35 mouse cellular contexts compared by ENCODE assay signal in the genomic region with DNA sequence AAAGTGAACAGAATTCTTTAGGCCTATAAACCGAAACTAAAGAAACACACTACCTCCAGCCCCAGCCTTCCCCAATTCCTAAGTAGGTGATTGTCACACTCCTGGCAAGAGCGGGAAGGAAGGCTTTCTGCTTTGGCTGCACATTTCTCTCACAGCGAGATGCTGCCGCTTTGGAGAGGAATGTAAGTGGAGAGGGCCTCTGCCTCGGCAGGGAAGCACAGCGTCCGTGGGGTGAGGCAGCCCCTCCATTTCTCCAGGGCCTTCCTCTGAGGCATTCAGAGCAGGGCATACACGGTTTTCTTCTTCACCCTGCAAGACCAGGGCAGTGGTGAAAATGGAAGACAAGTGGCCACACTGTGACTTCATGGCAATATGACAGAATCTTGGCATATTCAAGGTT. TPM values are rescaled to one million over a fixed set of nuclear protein-coding genes. Genes with fewer than 3 reads are reported as not detected.
DNase-seq lines count a peak whose midpoint lies in the region; ATAC-seq lines count a peak whose summit lies in the region.
"Had no signal": no experiment of that assay in that cellular context is flagged by ENCODE, and none has a peak within 500 bp of the region (broad histone marks: within the 10 kb centered on the region; RNA-seq: fewer than 3 reads in every experiment).

No protein-coding gene starts in this region.

- H3K27me3 ChIP-seq in heart, embryonic 14.5 days (ENCODE audit: control insufficient read depth, insufficient read depth, low read length) = no peaks in the 10 kb centered on the region; the same call in 1 of the 2 replicates
- H3K27me3 ChIP-seq in limb, embryonic 11.5 days (ENCODE audit: control insufficient read depth, insufficient read depth, low read length) = no peaks in the 10 kb centered on the region
- H3K27me3 ChIP-seq: CH12.LX; forebrain, embryonic 13.5 days; heart, embryonic 13.5 days; hindbrain, embryonic 12.5 days; intestine, embryonic 15.5 days; limb, embryonic 15.5 days; liver, embryonic 13.5 days; midbrain, embryonic 12.5 days had no signal

- H3K4me3 ChIP-seq in heart, embryonic 14.5 days (ENCODE audit: control insufficient read depth in 1 of 2, insufficient read depth in 1 of 2, low read depth in 1 of 2, low read length in 2 of 2) = no peak overlapping the region
- no peak overlapping the region for H3K4me3 ChIP-seq in limb, embryonic 11.5 days (ENCODE audit: low read depth, low read length)
- H3K4me3 ChIP-seq: erythroblast, embryonic 14.5 days; forebrain, embryonic 13.5 days; heart, embryonic 13.5 days; hindbrain, embryonic 12.5 days; intestine, embryonic 15.5 days; limb, embryonic 15.5 days; liver, embryonic 13.5 days; megakaryocyte, embryonic 14.5 days; midbrain, embryonic 12.5 days had no signal

- peaks cover 0 to 4% of the 10 kb centered on the region in 2 experiments; a peak in 2 of 4 replicates for H3K4me1 ChIP-seq in heart, embryonic 14.5 days (ENCODE audit: control insufficient read depth in 2 of 2, insufficient read depth in 2 of 2, low read length in 2 of 2)
- 0 out of 2 replicates have a peak, but pooled peaks cover 2% of the 10 kb centered on the region for H3K4me1 ChIP-seq in limb, embryonic 11.5 days (ENCODE audit: control insufficient read depth, insufficient read depth, low read length)
- H3K4me1 ChIP-seq: forebrain, embryonic 13.5 days; intestine, embryonic 15.5 days; limb, embryonic 15.5 days had no signal

- H3K9me3 ChIP-seq in heart, embryonic 14.5 days (ENCODE audit: control insufficient read depth, low read length) = no peaks in the 10 kb centered on the region
- H3K9me3 ChIP-seq in limb, embryonic 11.5 days (ENCODE audit: control insufficient read depth, low read length) = no peaks in the 10 kb centered on the region
- H3K9me3 ChIP-seq: forebrain, embryonic 13.5 days; heart, embryonic 13.5 days; hindbrain, embryonic 12.5 days; intestine, embryonic 15.5 days; limb, embryonic 15.5 days; liver, embryonic 13.5 days; megakaryocyte, embryonic 14.5 days; midbrain, embryonic 12.5 days had no signal

- 28% methylated on average over 8 of the region's 8 CpGs for WGBS in heart, embryonic 14.5 days
- WGBS in limb, embryonic 11.5 days = 55% methylated on average over 8 of the region's 8 CpGs

- H3K9ac ChIP-seq in heart, embryonic 14.5 days (ENCODE audit: low read length) = peak overlapping the region; percentile 30; the same call in 1 of the 2 replicates
- H3K9ac ChIP-seq in limb, embryonic 11.5 days (ENCODE audit: low read length) = no peak overlapping the region
- H3K9ac ChIP-seq: forebrain, embryonic 13.5 days; heart, embryonic 13.5 days; hindbrain, embryonic 12.5 days; intestine, embryonic 15.5 days; limb, embryonic 15.5 days; liver, embryonic 13.5 days; midbrain, embryonic 12.5 days had no signal

- DNase-seq in cerebellum, adult 9-11 months = no peak
- DNase-seq in cerebellum, postnatal 36 days = peak; percentile 21 to 42
- DNase-seq in cerebellum, postnatal 4 days (ENCODE audit: low spot score in 2 of 2) = no peak
- DNase-seq in heart, adult 9 months (ENCODE audit: low spot score in 2 of 2) = no peak
- DNase-seq in limb, embryonic 11.5 days (ENCODE audit: low spot score) = peak; percentile 21
- DNase-seq in thymus, postnatal 25 days = no peak
- DNase-seq: adrenal gland, adult 8-10 months; gastrocnemius, postnatal 25 days; heart, adult 18-20 months; kidney, adult 8-10 months; kidney, postnatal 4 days; liver, embryonic 13.5 days; lung, adult 18-20 months; lung, postnatal 4 days; right cerebral cortex, postnatal 25 days; thymus, adult 18-20 months; thymus, postnatal 36 days had no signal

- no peaks in the 10 kb centered on the region for H3K36me3 ChIP-seq in heart, embryonic 14.5 days (ENCODE audit: control insufficient read depth, insufficient read depth, low read length)
- 0 out of 2 replicates have a peak, but pooled peaks cover 2% of the 10 kb centered on the region for H3K36me3 ChIP-seq in limb, embryonic 11.5 days (ENCODE audit: control insufficient read depth, insufficient read depth, low read length)
- H3K36me3 ChIP-seq: hindbrain, embryonic 12.5 days; intestine, embryonic 15.5 days had no signal

- H3K27ac ChIP-seq in heart, embryonic 14.5 days (replicated peaks in 1 of 2; ENCODE audit: control insufficient read depth in 1 of 2, insufficient read depth in 1 of 2, low read depth in 2 of 2, low read length in 2 of 2) = no peak overlapping the region
- no peak overlapping the region for H3K27ac ChIP-seq in limb, embryonic 11.5 days (replicated peaks; ENCODE audit: low read depth, low read length)
- H3K27ac ChIP-seq: forebrain, embryonic 13.5 days; heart, embryonic 13.5 days; hindbrain, embryonic 12.5 days; hindbrain, postnatal 0 days; intestine, embryonic 15.5 days; kidney, postnatal 0 days; limb, embryonic 15.5 days; liver, embryonic 13.5 days; midbrain, embryonic 12.5 days; stomach, postnatal 0 days had no signal

- H3K4me2 ChIP-seq in heart, embryonic 14.5 days (ENCODE audit: low read length) = no peak overlapping the region
- no peak overlapping the region for H3K4me2 ChIP-seq in limb, embryonic 11.5 days (ENCODE audit: low read depth, severe bottlenecking)
- H3K4me2 ChIP-seq: forebrain, embryonic 13.5 days; heart, embryonic 13.5 days; hindbrain, embryonic 12.5 days; intestine, embryonic 15.5 days; limb, embryonic 15.5 days; liver, embryonic 13.5 days; midbrain, embryonic 12.5 days had no signal

- 0 out of 2 replicates have a peak, but pooled peaks have one; percentile 14 for ATAC-seq in cerebellum, adult (ENCODE audit: insufficient number of reproducible peaks, low FRiP score, low TSS enrichment)
- ATAC-seq in heart, embryonic 14.5 days (ENCODE audit: insufficient number of reproducible peaks, insufficient read depth, low FRiP score, low read depth) = no peak
- no peak for ATAC-seq in limb, embryonic 11.5 days (ENCODE audit: insufficient number of reproducible peaks, low FRiP score, low TSS enrichment, low read depth)
- ATAC-seq: forebrain, embryonic 13.5 days; hindbrain, postnatal 0 days; intestine, embryonic 15.5 days; lung, postnatal 0 days had no signal

RNA-seq across cellular contexts. Expression of a gene that starts 11.6 kb away (rescaled TPM):
- polyA plus RNA-seq in heart, embryonic 14.5 days (2014; fragmentation: Nextera tagmentation; extraction: Ambion mirVana) = 1,232 and 1,383 TPM in 2 replicates
- 1,800 and 1,853 TPM in 2 replicates for polyA plus RNA-seq in limb, embryonic 11.5 days (2014; fragmentation: Nextera tagmentation; extraction: Ambion mirVana)

RNA-seq across cellular contexts. Expression of a gene that starts 22.3 kb away (rescaled TPM):
- not detected in 2 replicates for polyA plus RNA-seq in heart, embryonic 14.5 days (2014; fragmentation: Nextera tagmentation; extraction: Ambion mirVana)
- not detected in 2 replicates for polyA plus RNA-seq in limb, embryonic 11.5 days (2014; fragmentation: Nextera tagmentation; extraction: Ambion mirVana)
- polyA plus RNA-seq: C2C12; embryonic facial prominence, embryonic 14.5 days; erythroblast, embryonic 14.5 days; forebrain, embryonic 13.5 days; heart, embryonic 13.5 days; hindbrain, embryonic 12.5 days; hindbrain, postnatal 0 days; intestine, embryonic 15.5 days; kidney, postnatal 0 days; limb, embryonic 15.5 days; liver, embryonic 13.5 days; lung, postnatal 0 days; midbrain, embryonic 12.5 days; spleen, adult 2 months; stomach, postnatal 0 days had no signal

Comparison
In these comparisons a context has a peak if more than half of its experiments do, and no peak if none do; other contexts are left out.
1. DNase-seq: peak in cerebellum, postnatal 36 days (2 of 2) and limb, embryonic 11.5 days (single experiment); none in cerebellum, adult 9-11 months (single experiment), cerebellum, postnatal 4 days (0 of 2), heart, adult 9 months (0 of 2) and thymus, postnatal 25 days (single experiment).